Mouse (Mus musculus): ENCODE measurements around the gene Olfr1329. TPM values are rescaled to one million over a fixed set of nuclear protein-coding genes. Genes with fewer than 3 reads are reported as not detected.
"Not testable (repeated sequence)": the region's sequence is repeated elsewhere in the genome, so short reads cannot be mapped to it uniquely, and the experiment has no call there.

Olfr1329 gene
- not detected in 2 replicates for polyA plus RNA-seq (2014; fragmentation: Nextera tagmentation; extraction: Ambion mirVana)

DNA sequence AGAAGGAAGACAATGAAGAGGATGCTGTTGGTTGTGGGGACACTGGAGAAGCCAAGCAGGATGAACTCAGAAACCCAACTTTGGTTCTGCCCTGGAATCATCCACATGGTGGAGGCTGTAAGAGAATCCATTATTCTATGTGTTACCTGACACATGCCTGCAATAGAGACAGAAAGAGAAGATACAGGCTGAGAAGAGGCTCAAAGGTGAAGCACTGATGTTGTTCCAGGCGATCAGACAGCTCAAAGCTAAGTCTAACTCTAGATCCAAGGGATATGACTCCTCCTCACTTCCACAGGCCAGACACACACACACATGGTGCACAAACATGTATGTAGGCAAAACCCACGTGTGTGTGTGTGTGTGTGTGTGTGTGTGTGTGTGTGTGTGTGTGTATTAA is at the start of gene Olfr1329:
Gene Olfr1329, minus strand, starts transcription at position 101 of the 400 bp plus-strand sequence.
- not testable (repeated sequence) for DNase-seq (ENCODE audit: low spot score); H3K27ac ChIP-seq (ENCODE audit: low read depth, low read length); H3K4me1 ChIP-seq (replicated peaks; ENCODE audit: control insufficient read depth, insufficient read depth, low read length); H3K4me2 ChIP-seq (replicated peaks; ENCODE audit: low read depth, low read length); H3K36me3 ChIP-seq (ENCODE audit: control insufficient read depth, insufficient read depth, low read length); H3K4me3 ChIP-seq (ENCODE audit: low read depth, low read length); H3K9ac ChIP-seq (ENCODE audit: low read depth, low read length); ATAC-seq (ENCODE audit: low FRiP score); H3K9me3 ChIP-seq (ENCODE audit: control insufficient read depth, low read length); H3K27me3 ChIP-seq (ENCODE audit: control insufficient read depth, insufficient read depth, low read length)
- WGBS = 68% methylated on average over 2 of the region's 2 CpGs

DNA sequence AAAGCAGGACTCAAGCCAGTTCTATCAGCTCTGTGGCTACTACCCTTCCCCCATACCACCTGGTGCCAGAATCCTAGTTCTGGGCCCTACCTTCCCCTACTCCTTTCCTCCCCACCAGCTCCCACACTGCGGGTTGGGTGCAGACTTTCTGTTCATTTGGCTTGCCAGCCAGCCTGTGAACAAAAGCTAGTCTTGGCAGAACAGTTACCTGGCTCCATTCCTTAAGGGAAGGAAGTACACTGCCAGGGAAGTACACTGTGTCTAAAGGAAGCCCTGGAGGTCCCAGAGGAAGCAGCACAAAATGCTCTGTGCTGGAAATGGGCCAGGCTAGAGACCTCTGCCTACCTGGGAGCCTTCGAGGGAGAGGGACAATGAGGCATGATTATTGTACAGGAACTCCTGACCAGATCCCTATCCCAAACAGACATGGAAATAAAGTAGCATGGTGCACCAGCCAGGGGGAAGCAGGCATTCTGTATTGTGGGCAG is 43.9 kb upstream of the Olfr1329 start, which contains the start of gene Lao1:
Gene Lao1, plus strand, starts transcription at position 438 of the 488 bp plus-strand sequence.
- DNase-seq (ENCODE audit: low spot score) = no peak
- no peaks in the 10 kb centered on the region for H3K9me3 ChIP-seq (ENCODE audit: control insufficient read depth, low read length)
- no peaks in the 10 kb centered on the region for H3K36me3 ChIP-seq (ENCODE audit: control insufficient read depth, insufficient read depth, low read length)
- H3K27me3 ChIP-seq (ENCODE audit: control insufficient read depth, insufficient read depth, low read length) = no peaks in the 10 kb centered on the region
- no peak within 1 kb of the TSS for H3K27ac ChIP-seq (ENCODE audit: low read depth, low read length)
- no peak for ATAC-seq (ENCODE audit: low FRiP score)
- H3K4me2 ChIP-seq (replicated peaks; ENCODE audit: low read depth, low read length) = no peak within 1 kb of the TSS
- 85% methylated on average over 2 of the region's 2 CpGs for WGBS
- H3K4me3 ChIP-seq (ENCODE audit: low read depth, low read length) = no peak within 1 kb of the TSS
- H3K4me1 ChIP-seq (replicated peaks; ENCODE audit: control insufficient read depth, insufficient read depth, low read length) = no peaks in the 10 kb centered on the region
- no peak within 1 kb of the TSS for H3K9ac ChIP-seq (ENCODE audit: low read depth, low read length)

- H3K9ac ChIP-seq (ENCODE audit: low read depth, low read length) = no peak overlapping the region
- 91% methylated on average over 7 of the region's 7 CpGs for WGBS
These were observed 41.5 kb upstream of the Olfr1329 start for GRCm38 (mm10) chr4:118958812-118959211.

GRCm38 (mm10) chr4:118938512-118938911 is 21.2 kb upstream of the Olfr1329 start, which contains the start of gene Olfr1328:
Gene Olfr1328, minus strand, starts transcription at chr4:118938612.
- ATAC-seq (ENCODE audit: low FRiP score) (no peak), DNase-seq (ENCODE audit: low spot score) (no peak)
- Histone ChIP-seq H3K4me3 (ENCODE audit: low read depth, low read length) (no peak within 1 kb of the TSS), H3K4me1 (replicated peaks; ENCODE audit: control insufficient read depth, insufficient read depth, low read length) (no peaks in the 10 kb centered on the region), H3K27ac (ENCODE audit: low read depth, low read length) (no peak within 1 kb of the TSS), H3K9me3 (ENCODE audit: control insufficient read depth, low read length) (no peaks in the 10 kb centered on the region), H3K9ac (ENCODE audit: low read depth, low read length) (no peak within 1 kb of the TSS), H3K27me3 (ENCODE audit: control insufficient read depth, insufficient read depth, low read length) (no peaks in the 10 kb centered on the region), H3K36me3 (ENCODE audit: control insufficient read depth, insufficient read depth, low read length) (no peaks in the 10 kb centered on the region), H3K4me2 (replicated peaks; ENCODE audit: low read depth, low read length) (no peak within 1 kb of the TSS)
- 82% methylated on average over 2 of the region's 2 CpGs for whole genome bisulfite sequencing

More at GRCm38 (mm10) chr4:118958812-118959211, 41.5 kb upstream of the Olfr1329 start:
- H3K4me2 ChIP-seq (replicated peaks; ENCODE audit: low read depth, low read length) = no peak overlapping the region
- no peaks in the 10 kb centered on the region for H3K9me3 ChIP-seq (ENCODE audit: control insufficient read depth, low read length)
- ATAC-seq (ENCODE audit: low FRiP score) = no peak
- no peak for DNase-seq (ENCODE audit: low spot score)
- no peak overlapping the region for H3K4me3 ChIP-seq (ENCODE audit: low read depth, low read length)
- H3K4me1 ChIP-seq (replicated peaks; ENCODE audit: control insufficient read depth, insufficient read depth, low read length) = no peaks in the 10 kb centered on the region
- H3K27ac ChIP-seq (ENCODE audit: low read depth, low read length) = no peak overlapping the region
- no peaks in the 10 kb centered on the region for H3K27me3 ChIP-seq (ENCODE audit: control insufficient read depth, insufficient read depth, low read length)
- H3K36me3 ChIP-seq (ENCODE audit: control insufficient read depth, insufficient read depth, low read length) = no peaks in the 10 kb centered on the region

GRCm38 (mm10) chr4:118931326-118931725 is 14.1 kb upstream of the Olfr1329 start:
- H3K9ac ChIP-seq (ENCODE audit: low read depth, low read length); ATAC-seq (ENCODE audit: low FRiP score); H3K4me2 ChIP-seq (replicated peaks; ENCODE audit: low read depth, low read length); H3K9me3 ChIP-seq (ENCODE audit: control insufficient read depth, low read length); DNase-seq (ENCODE audit: low spot score); H3K4me1 ChIP-seq (replicated peaks; ENCODE audit: control insufficient read depth, insufficient read depth, low read length); H3K27me3 ChIP-seq (ENCODE audit: control insufficient read depth, insufficient read depth, low read length); H3K4me3 ChIP-seq (ENCODE audit: low read depth, low read length); H3K27ac ChIP-seq (ENCODE audit: low read depth, low read length); H3K36me3 ChIP-seq (ENCODE audit: control insufficient read depth, insufficient read depth, low read length): not testable (repeated sequence)
- WGBS = 79% methylated on average over 3 of the region's 3 CpGs

DNA sequence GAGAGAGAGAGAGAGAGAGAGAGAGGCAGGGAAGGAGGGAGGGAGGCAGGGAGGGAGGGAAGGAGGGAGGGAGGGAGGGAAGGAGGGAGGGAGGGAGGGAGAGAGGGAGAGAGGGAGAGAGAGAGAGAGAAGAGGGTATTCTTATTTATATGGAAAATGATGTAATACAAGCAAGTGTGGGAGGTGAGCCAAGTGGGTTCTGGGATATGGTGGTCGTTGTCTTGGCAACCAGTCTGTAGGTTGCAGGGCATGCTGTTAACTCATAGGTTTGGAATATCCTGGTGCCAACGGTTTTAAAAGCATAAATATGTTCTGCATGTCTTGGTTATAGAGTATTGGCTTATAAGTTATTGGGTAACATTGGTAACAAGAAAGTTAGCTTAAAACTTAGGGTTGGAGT is 15.3 kb downstream of the Olfr1329 start:
- H3K4me1 ChIP-seq (replicated peaks; ENCODE audit: control insufficient read depth, insufficient read depth, low read length) = no peaks in the 10 kb centered on the region
- ATAC-seq (ENCODE audit: low FRiP score) (no peak), DNase-seq (ENCODE audit: low spot score) (no peak)
- H3K36me3 ChIP-seq (ENCODE audit: control insufficient read depth, insufficient read depth, low read length) = no peaks in the 10 kb centered on the region
- H3K27ac ChIP-seq (ENCODE audit: low read depth, low read length) = no peak overlapping the region
- no peaks in the 10 kb centered on the region for H3K27me3 ChIP-seq (ENCODE audit: control insufficient read depth, insufficient read depth, low read length)
- H3K9me3 ChIP-seq (ENCODE audit: control insufficient read depth, low read length) = no peaks in the 10 kb centered on the region
- H3K4me3 ChIP-seq (ENCODE audit: low read depth, low read length) = no peak overlapping the region
- no peak overlapping the region for H3K9ac ChIP-seq (ENCODE audit: low read depth, low read length)
- 69% methylated on average over 2 of the region's 2 CpGs for WGBS
- H3K4me2 ChIP-seq (replicated peaks; ENCODE audit: low read depth, low read length) = no peak overlapping the region

- Histone ChIP-seq H3K27me3 (ENCODE audit: control insufficient read depth, insufficient read depth, low read length) (no peaks in the 10 kb centered on the region), H3K4me1 (replicated peaks; ENCODE audit: control insufficient read depth, insufficient read depth, low read length) (no peaks in the 10 kb centered on the region), H3K36me3 (ENCODE audit: control insufficient read depth, insufficient read depth, low read length) (no peaks in the 10 kb centered on the region), H3K9me3 (ENCODE audit: control insufficient read depth, low read length) (no peaks in the 10 kb centered on the region), H3K9ac (ENCODE audit: low read depth, low read length) (no peak within 1 kb of the TSS), H3K4me3 (ENCODE audit: low read depth, low read length) (no peak within 1 kb of the TSS), H3K4me2 (replicated peaks; ENCODE audit: low read depth, low read length) (no peak within 1 kb of the TSS), H3K27ac (ENCODE audit: low read depth, low read length) (no peak within 1 kb of the TSS)
- no peak for ATAC-seq (ENCODE audit: low FRiP score)
- DNase-seq (ENCODE audit: low spot score) = no peak
- 95% methylated on average over 1 of the region's 1 CpGs for WGBS
These were observed 29.0 kb downstream of the Olfr1329 start, which contains the start of gene Olfr1330 for GRCm38 (mm10) chr4:118888297-118888696. Gene Olfr1330, plus strand, starts transcription at chr4:118888597.

DNA sequence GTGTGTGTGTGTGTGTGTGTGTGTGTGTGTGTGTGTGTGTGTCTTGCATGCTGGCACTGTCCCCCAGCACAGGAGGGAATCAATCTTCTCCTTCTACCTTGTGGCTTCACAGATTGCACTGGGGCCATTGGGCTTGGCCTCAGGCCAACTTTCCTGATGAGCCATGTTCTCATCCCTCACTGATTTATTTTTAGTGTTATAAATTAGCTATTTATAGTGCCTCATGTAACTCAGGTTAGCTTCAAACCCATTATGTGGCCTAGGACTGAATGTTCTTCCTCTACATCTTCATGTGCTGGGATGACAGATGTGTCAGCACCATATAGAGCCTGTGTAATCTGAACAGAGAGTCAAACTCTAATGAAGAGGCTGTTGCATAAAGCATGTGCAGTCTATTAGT is 49.7 kb downstream of the Olfr1329 start:
- DNase-seq (ENCODE audit: low spot score) (no peak), ATAC-seq (ENCODE audit: low FRiP score) (no peak)
- Histone ChIP-seq H3K9ac (ENCODE audit: low read depth, low read length) (no peak overlapping the region), H3K4me1 (replicated peaks; ENCODE audit: control insufficient read depth, insufficient read depth, low read length) (no peaks in the 10 kb centered on the region), H3K27me3 (ENCODE audit: control insufficient read depth, insufficient read depth, low read length) (no peaks in the 10 kb centered on the region), H3K36me3 (ENCODE audit: control insufficient read depth, insufficient read depth, low read length) (no peaks in the 10 kb centered on the region), H3K9me3 (ENCODE audit: control insufficient read depth, low read length) (no peaks in the 10 kb centered on the region), H3K4me2 (replicated peaks; ENCODE audit: low read depth, low read length) (no peak overlapping the region), H3K4me3 (ENCODE audit: low read depth, low read length) (no peak overlapping the region), H3K27ac (ENCODE audit: low read depth, low read length) (no peak overlapping the region)

Measured in hindbrain, embryonic 11.5 days (tissue).